Mouse (Mus musculus): ENCODE measurements around the gene Wfdc8.

DNA sequence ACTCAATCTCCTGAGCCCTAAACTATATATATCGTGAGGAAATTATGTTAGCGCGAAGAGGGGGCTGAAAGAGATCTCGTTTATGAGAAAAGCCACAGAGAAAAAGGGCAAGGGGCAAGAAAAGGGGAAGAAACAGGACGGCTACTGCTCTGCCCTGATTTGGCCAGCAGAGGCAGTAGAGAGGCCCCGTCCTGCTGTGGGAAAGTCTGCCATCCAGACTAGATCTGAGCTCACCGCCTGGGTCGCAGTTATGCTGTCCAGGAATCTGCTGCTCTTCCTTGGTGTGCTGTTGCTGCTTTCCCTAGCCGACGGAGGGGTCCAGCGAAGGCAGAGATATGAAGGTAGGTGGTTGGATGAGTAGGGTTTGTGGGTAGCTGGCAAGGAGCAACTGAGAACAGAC is 42.4 kb upstream of the Wfdc8 start, which contains the start of gene Wfdc10:
- peak; percentile 87 for TF ChIP-seq CTCF (IDR thresholded peaks at IDR 0.05; ENCODE audit: low read depth, low read length)
- no peak for TF ChIP-seq GATA1 (IDR thresholded peaks at IDR 0.05; ENCODE audit: borderline replicate concordance, low read length)
- no peak for TF ChIP-seq POLR2AphosphoS5 (IDR thresholded peaks at IDR 0.05; ENCODE audit: insufficient replicate concordance, low read depth, low read length)

Measured in G1E (cell line).